Mouse (Mus musculus): Measurements from ENCODE around the gene Six2.

The Six2 gene

GRCm38 (mm10) chr17:85661521-85661920 is 26.6 kb downstream of the Six2 start:
- no peak for DNase-seq (ENCODE audit: low read depth, low spot score)

GRCm38 (mm10) chr17:85660016-85660415 is 28.1 kb downstream of the Six2 start:
- no peak for DNase-seq (ENCODE audit: low read depth, low spot score)

DNA sequence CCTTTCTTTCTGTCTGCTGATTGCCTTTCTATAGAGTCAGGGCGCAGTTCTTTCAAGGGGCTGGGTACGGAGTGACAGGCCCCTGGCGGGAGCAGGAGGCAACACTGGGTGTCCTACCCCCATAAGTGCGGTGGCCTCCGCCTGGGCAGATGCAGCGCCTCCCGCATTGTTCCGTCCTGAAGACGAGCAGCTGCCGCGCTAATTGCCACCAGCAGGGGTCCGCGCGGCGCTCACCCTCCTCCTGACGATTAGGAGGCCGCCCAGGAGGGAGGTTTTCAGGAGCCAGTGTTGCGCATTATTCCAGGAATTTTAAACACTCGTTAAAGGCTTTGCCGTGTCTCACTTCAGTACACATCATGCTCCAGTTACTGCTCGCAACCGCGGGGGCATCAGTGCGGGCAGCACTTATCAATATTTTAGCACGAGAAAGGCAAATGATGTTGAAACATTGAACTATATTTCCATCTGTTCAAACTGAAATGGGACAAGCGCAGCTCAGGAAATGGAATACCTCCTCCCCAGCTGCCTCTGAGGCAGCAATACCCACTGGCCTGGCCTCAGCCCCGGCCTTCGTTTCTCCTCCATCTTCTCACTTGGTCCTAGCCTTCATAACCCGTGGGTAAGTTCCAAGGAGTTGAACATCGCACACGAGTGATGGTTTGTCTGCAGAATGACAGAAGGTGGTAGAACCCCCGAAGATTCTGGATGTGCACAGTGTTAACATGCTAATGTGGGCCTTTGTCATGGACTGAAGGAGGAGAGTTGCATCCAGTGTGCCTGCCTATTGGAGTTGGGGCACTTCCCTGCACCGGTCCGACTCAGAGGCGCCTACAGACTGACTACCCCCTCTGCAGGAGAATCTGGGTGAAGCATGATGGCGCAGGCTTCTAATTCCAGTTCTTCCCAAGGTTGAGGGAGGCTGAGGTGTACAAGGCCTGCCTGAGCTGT is 42.1 kb downstream of the Six2 start:
- peak; percentile 86 for DNase-seq (ENCODE audit: low read depth, low spot score)

GRCm38 (mm10) chr17:85645312-85645711 is 42.8 kb downstream of the Six2 start:
- DNase-seq (ENCODE audit: low read depth, low spot score): peak; percentile 19

- DNase-seq (ENCODE audit: low read depth, low spot score): no peak
Measured at GRCm38 (mm10) chr17:85637876-85638275, 50.2 kb downstream of the Six2 start.
